ENCODE assay signal across 20 mouse cellular contexts in the genomic region with DNA sequence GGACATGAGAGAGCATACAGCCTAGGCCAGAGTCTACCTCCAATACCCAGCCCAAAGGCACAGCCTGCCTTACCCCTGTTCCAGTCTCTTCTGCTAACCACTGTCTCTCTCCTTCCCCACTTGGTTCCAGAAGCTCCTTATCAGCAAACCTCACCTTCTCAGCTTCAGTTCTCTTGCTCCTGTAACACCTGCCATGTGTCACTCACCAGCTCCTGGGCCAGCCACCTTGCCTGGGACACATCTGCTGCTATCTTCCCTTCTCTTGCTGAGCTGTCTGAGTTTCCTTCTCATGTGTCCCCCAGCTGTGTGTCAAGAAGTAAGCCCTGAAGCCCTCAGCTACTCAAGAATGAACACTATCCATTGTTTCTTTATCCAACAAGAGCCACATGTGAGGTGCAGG. TPM values are rescaled to one million over a fixed set of nuclear protein-coding genes. Genes with fewer than 3 reads are reported as not detected.
"Had no signal": no experiment of that assay in that cellular context is flagged by ENCODE, and none has a peak within 500 bp of the region (broad histone marks: within the 10 kb centered on the region; RNA-seq: fewer than 3 reads in every experiment).

No protein-coding gene starts in this region.

RNA-seq across cellular contexts. Expression of a gene that starts 3.1 kb away (rescaled TPM):
- total RNA-seq: megakaryocyte, adult 5-6 weeks; monocyte, adult 5-6 weeks; neutrophil, adult 5-6 weeks had no signal
- polyA plus RNA-seq: liver, postnatal 0 days; lung, embryonic 15.5 days; lung, postnatal 0 days; macrophage; midbrain, embryonic 11.5 days; midbrain, embryonic 13.5 days; midbrain, embryonic 15.5 days; midbrain, postnatal 0 days; neural tube, embryonic 12.5 days; neural tube, embryonic 14.5 days; spleen, adult 2 months; urinary bladder, adult 2 months had no signal

RNA-seq across cellular contexts. Expression of a gene that starts 13.3 kb away (rescaled TPM):
- total RNA-seq: megakaryocyte, adult 5-6 weeks; midbrain, postnatal 0 days; monocyte, adult 5-6 weeks; neutrophil, adult 5-6 weeks had no signal
- polyA plus RNA-seq: liver, postnatal 0 days; lung, adult 2 months; lung, embryonic 15.5 days; lung, postnatal 0 days; macrophage; midbrain, embryonic 11.5 days; midbrain, embryonic 13.5 days; midbrain, embryonic 15.5 days; midbrain, postnatal 0 days; neural tube, embryonic 12.5 days; neural tube, embryonic 14.5 days; spleen, adult 2 months; stomach, embryonic 15.5 days; stomach, postnatal 0 days; testis, adult 2 months; thymus, adult 2 months; urinary bladder, adult 2 months had no signal

RNA-seq across cellular contexts. Expression of a gene that starts 36.5 kb away (rescaled TPM):
- total RNA-seq: megakaryocyte, adult 5-6 weeks; monocyte, adult 5-6 weeks had no signal
- polyA plus RNA-seq: liver, postnatal 0 days; macrophage; midbrain, embryonic 11.5 days; midbrain, embryonic 13.5 days; midbrain, embryonic 15.5 days; midbrain, postnatal 0 days; neural tube, embryonic 12.5 days; neural tube, embryonic 14.5 days had no signal
